Mouse (Mus musculus) adrenal gland, postnatal 4 days (tissue): ENCODE results near the gene Ntng1. TPM values are rescaled to one million over a fixed set of nuclear protein-coding genes. Genes with fewer than 3 reads are reported as not detected.

Source experiments
- DNase-seq, 2 experiments: peaks; one replicate each; pipeline ENCODE4 v3.0.0; 2021 to 2022; ENCODE audit warnings: low spot score in 2 of 2, mixed read lengths in 2 of 2
- long read RNA-seq, 2 experiments: library from polyadenylated mRNA; stranded (forward); transcript quantifications; one replicate each; pipeline ENCODE4 v2.0.0; 2021
- total RNA-seq, 2 experiments: library from RNA; stranded (reverse); gene quantifications; 2 replicates each; pipeline ENCODE4 v1.2.3; 2021

The Ntng1 gene
- total RNA-seq = 1 to 10 TPM; 2.0 to 2.1 TPM
- long read RNA-seq, experiment 1 = 0 reads
- long read RNA-seq, experiment 2, partial matches to known transcripts = 0 of 2 reads
- long read RNA-seq, experiment 2, other reads (novel, unspliced or antisense) = 2 of 2 reads

DNA sequence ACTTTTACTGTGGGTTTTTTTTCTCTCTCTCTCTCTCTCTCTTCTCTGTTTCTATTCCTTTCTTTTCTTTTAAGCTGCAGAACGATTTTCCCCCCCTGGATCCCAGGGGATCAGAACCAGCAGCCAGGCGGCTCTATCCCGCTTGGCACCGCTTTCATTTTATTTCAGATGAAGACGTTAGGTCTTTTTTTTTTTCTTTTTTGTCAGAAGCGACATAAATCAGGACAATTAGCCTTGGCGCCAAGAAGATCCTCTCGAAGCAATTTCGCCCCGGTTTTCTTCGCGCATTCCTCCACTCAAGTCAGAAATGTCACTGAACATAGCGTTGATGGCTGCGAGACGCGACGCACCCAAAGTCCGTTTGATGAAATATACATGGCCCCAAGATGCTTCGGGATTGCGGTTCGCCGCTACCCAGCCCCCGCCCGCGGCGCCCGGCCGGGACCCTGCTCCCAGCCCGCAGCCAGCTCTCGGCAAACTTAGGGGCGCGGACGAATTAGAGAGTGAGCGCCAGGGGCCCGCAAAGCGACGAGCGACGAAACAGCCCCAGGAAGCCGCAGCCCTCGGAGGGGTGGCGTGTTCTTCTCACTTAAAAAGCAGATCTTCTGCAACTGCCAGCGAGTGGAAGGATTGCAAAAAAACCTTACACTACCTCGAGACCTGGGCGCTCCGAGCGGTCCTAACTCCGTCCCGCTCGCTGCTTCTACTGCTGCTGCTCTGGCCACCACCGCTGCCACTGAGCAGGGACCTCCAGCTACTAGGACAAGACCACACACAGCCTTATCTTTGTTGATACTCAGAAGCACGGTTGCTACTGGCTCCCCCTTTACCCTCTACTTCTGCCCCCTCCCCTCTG is at the start of gene Ntng1:
Ntng1 (minus strand) TSS at position 806 of the 856 bp plus-strand sequence.
- DNase-seq = peak in 1 of 2 experiments; percentile 3

DNA sequence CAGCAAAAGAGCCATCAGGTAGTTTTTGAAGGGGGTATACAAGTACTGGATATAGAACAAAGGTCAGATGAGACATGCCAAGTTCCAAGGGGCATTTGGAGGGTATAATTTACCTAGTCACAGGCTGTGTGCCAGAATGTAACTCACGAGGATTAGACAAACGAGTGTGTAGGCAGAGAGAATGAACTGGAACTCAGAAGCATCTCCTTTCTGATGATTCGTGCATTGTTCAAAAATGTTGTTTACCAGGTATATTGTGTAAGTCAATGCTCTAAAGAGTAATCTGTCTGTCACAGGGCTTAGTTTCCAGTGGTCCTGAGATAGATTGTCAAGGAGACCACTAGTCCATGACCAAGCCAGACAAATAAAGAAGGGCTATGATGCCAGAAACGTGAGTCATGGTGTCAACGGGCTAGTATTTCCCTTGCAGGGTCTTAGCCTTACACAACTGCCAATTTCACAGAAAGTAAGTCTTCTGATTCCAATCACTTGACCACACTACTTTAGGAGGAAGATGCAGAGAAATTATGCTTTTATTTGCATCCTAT is 43.7 kb upstream of the Ntng1 start:
- DNase-seq = no peak

DNA sequence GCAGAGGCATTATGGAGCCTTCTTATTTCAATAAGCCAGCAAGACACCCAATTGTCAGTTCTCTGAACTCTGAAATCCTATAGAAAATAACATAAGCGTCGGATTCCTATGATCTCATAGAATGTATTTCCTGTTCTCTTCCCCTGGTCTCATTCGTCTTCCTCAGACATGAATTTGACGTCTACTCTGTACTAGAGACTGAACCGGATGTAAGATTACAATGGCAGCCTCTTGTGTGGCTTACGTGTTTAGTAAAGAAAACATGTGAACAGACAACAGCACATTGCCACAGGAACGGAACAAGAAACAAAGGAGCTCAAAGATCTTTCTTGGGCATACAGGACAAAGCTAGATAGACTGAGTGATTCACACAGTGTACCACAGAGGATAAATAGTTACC is 5.3 kb upstream of the Ntng1 start:
- DNase-seq = no peak

DNA sequence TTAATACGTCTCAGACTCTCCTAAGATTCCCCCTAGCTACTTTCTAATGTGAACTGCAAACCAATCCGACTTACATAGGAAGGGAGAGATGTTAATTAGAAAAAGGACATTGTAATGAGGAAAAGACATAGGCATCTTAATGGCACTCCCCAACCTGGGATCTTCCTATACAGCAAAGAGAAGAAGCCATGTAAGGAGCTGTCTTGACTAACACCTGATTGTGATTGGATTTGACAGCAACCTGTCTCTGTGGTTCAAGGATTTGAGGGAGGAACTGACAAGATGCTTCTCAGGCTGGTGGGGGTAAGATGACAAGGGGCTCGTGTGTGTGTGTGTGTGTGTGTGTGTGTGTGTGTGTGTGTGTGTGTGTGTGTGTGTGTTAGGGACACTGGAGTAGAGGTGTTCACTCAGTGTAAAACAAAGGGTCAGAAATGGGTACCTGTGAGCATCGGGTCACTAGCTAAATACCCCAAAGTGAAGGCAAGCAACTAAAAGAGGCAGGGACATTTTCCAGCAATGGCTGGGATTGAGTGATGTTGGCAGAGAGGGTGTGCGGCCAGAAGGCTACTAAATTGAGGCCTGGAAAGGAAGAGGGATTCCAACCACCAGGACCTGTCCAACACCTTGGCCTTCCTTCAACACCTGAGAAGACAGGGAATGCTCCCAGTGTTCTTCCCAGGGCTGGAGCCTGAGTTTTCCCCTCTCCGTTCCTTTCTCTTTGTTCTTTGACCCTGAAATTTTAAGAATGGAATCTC is 667 bp upstream of the Ntng1 start:
- DNase-seq = no peak

DNA sequence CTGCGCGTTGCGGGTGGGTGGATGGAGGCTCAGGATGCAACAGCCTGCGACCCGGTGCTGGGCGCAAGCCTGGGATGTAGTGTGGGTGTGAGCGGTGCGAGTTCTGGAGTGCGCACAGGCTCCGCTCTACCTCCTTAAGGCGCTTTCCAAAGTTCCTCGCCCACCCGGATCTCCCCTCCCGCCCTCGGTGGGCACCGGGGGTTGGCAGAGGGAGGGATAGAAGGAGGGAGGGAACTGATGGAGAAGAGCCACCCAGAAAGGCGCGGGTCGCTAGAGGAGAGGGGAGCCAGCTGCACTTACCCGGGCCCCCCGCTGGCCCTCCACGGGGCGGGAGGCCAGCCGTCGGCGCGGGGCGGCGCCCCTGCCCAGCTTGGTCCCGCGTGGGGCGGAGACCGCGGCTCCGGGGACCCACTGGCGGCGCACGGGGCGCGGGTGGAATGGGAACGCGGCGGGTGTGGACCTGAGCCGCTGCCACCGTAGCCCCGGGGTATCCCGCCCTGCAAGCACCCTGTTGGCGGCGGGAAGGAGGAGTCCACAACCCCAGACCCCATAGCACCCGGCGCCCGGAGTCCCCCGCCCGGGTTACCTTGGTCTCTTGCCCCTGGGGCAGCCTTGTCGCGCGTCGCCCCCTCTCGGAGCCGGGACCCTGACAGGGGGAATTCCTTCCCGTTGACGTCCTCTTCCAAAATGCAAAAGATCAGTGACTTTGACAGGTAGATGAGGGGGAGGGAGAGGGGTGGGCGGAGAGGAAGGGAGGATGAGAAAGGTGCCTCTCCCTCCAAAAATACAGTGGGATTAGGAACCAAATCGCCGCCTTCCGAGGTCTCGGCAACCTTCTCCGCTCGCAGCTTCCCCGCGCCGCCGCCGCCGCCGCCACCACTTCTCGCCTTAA is 1.3 kb downstream of the Ntng1 start:
- DNase-seq = no peak

DNA sequence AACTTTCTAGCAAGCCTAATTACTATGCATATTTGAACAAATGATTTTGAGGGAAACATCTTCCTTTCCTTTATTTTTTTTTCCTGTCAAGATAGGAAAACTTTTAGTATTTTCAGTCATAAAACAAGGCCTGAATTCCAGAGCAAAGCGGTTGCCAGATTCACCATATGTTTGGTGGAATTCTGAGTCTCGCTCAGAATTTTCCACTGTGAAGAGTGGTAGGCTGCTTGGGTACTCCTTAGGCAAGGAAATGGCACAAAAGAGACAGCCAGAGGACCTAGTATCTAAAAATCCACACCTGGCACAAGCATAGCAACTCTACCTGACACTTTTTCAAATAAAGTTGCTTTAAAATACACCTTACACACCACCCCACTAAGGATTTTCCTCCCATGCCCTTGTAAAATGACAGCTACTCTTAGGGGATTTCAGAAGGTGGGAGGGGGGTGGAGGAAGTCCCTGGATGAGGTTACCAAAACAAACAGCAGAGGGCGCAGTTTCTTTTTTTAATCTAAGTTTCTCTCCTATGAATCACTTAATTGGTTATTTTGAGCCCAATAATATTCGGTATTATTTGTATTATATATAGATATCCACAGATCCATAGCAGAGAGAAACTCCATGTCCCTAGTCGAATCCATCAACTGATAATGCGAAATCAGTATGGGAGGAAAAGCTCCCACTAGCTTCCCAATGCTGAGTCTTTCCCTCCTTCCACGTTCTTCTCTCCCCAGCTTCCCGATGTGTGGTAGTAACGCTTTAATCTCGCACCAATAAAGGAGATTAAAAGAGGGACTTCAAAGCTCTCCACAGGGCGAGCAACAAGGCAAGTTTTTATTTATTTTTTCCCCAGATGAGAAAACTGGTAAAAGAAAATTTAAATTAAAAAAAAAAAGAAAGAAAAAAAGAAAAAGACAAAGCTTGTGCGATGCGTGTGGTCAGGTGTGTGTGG is 2.2 kb downstream of the Ntng1 start:
- DNase-seq = no peak

DNA sequence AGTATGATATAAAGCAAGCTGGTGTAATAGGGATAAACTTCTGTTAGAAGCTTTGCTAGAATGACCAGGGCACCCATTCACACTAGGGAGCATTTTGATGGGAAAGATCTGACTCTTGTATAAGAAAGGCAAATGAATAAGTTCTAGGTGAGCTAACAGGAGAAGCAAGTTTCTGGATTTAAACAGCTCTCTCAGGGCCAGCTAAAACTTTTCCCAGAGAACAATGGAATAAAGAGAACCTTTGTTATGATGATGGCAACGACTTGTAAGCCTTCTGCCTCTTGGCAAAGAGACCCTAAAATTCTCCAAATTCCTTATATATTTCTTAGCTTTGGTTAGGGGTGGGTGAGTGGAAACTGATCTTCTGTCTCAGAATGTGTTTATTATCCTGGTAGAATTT is 7.7 kb downstream of the Ntng1 start:
- DNase-seq = no peak

DNA sequence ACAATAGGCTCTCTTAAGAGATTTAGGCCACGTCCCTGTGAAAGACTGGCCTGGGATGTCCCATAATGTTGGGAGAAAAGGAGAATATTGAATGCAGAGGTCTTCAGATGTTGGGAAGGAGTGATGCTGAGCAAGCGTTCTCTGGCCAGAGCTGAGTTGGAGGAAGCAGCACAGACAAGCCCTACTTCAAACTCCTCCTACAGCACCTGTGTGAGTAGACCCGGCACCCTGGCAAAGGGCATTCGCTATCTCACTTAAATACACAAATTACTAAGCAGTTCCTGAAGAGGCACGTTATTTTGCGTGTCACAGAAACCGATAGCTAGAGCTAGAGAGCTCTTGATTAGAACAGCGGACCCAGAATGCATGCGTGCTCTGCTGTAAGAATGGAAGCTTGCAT is 10.7 kb downstream of the Ntng1 start:
- DNase-seq = no peak

DNA sequence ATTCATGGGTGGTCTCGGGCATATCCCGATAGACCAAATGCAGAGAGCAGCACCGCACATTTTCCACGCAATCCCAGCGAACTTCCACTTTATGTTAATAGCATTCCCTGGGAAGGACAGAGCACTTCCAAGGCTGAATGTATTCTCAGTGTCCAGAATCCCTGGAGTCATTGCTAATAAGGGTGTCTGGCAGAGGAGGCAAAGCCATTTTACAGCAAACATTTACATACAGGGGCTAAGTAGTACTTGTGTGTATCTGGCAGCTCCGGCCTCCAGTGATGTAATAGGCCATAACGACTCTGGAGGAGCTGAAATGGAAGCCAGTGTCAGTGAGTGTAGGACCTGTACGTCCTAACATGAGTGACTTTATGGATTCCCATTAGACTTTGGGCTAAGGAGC is 11.5 kb downstream of the Ntng1 start:
- no peak for DNase-seq

DNA sequence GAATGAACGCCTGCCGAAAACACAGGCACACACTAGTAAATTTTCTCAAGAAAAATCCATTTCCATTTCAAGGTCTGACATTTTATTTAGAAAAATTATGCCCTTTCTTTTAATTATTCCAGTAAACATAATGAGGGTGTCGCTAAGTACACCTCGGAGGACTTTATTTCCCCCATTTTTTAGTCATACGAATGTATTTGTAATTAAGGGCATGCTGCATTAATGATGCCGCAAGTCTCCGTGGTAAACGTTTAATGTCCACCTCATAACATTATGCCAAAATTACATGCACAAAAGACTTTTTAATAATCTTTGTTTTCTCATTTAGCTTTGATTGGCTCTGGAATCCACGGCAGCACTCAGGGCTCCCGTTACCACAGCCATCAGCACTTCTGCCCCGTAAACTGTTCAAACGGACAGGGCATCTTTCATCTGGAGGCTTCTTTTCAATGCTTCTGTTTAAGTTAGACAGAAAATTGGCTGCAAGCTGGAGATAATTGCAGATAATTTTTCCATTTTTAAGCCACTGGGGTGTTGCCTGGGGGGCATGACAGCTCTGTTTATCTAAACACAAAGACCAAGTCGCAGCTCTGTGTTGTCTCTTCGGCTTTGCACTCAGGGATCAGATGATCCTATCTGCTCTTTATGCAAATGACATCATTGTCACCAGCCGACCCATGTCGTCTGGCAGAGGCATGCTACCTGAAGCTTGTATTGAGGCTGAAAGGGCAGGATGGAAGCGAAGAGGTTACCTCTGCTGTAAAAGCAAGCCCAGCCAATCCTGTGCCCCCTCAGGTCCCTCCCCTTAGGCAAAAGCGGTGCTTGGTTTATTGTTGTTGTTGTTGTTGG is 12.5 kb downstream of the Ntng1 start:
- no peak for DNase-seq

DNA sequence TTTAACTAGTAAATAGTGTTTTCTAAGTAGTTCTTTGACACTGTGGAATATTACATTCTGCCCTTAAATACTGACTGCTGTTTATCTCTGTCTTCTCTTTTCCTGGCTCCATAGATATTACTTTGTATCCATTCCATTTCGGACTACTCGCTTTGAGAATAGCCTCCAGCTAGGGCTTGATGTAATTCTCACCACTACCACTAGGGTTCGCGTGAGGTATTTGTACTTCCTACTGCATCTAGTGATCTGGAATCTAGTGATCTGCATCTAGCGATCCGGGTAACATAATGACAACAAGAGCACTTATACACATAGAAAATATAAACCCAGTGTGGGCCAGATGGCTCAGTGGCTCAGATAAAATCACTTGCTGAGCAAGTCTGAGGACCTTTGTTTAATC is 14.2 kb downstream of the Ntng1 start:
- no peak for DNase-seq

DNA sequence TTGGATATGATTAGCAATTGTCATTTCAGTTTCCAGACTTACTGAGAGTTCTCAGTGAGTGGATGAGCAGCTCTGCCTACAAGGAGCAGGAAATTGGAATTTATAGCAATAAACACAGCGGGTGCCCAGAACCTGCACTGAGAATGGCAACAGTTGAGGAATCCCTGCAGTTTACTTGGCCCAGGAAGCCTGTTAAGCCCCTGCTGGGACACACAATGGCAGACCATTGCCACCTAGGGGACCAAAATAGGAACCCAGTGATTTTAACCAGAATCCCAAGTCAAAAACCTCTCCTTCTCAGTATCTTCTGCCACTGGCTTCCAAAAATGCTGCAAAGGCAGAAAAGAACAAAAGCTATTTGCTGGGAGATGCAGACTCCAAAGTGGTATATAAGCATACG is 37.8 kb downstream of the Ntng1 start:
- DNase-seq = no peak

DNA sequence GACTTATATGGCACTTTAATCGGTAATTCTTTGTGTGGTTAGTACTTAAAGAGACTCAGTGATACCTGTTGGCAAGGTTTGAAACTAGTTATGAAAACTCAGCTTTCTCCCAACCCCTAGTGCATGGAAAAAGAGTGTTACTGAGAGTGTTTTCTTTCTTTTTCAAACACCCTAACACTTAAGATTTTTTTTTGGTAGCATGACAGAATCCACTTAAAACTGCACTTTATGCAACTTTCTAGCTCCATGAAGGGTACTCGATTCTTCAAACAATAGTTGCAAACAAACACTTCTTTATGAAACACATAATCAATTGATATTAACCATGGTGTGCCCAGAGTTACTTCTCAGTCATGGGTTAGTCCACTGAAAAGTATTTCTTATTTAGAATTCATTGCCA is 49.4 kb downstream of the Ntng1 start:
- no peak for DNase-seq

DNA sequence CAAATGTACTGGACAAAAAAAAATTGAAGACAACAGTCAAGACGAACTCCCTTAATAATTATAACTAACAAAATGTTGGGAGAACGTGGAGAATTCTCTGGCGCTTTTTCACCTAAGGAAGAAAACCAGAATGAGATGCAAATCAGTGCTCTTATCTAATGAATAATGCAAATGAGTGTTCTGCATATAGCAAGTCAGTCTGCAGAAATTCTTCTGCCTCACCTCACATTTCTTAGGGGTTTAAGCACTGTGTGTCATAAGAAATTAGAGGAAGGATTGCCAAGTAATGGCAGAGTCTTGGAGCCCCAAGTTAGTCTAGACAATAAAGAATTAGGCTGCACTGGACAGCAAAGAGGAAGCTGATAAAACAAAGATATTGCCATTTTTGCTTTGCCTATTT is 49.8 kb downstream of the Ntng1 start:
- DNase-seq = no peak

DNA sequence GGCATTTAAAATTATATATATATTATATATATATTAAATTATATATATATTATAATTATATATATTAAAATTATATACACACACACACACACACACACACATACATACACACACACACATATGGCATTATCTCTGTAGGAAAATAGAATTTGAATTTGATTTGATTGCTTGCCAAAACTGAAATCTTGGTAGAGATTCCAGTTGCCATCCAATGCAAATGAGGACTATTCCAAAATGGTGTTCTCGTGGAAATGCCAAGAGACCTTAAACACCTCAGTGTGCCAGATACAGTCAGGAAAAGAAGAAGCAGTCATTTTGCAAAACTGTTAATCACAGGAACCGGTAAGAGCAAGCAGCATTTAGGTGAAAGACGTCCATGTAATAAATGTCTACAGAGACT is 51.3 kb downstream of the Ntng1 start:
- no peak for DNase-seq

DNA sequence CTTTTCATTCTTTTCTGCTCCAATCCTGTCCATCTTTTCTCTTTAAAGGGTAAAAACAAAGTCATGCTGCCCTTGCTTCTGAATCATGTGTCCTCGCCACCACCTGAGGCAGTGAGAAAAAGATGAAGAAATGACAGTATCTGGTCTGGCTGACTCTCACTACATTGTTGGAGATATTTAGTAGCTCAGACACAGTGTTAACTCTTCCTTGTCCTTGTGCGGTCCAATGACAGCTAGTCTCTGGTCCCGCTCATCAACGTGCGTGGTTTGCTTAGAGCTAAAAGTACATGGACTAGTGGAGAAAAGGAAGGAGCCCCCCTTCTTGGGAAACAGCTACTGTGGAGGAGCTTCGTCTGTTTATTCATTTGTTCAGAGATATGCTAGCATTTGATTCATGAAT is 56.6 kb downstream of the Ntng1 start:
- DNase-seq = no peak

DNA sequence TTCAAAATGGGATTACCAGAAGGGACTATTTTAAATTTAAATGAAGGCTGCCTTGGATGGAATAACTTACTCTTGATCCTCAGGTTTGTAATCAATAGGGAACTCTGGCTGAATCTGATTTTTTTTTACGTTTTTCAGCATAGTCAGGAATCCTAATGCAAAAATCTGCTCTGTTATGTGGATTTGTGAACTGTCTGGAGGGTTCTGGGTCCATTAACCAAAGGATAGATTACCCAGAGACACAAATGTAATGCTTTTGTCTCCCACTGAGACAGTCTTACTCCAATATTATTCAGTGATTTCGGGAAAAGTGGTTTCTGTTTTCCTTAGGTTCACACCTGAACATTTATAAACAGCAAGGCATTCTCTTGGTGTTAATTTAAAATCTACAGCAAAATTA is 58.5 kb downstream of the Ntng1 start:
- no peak for DNase-seq

DNA sequence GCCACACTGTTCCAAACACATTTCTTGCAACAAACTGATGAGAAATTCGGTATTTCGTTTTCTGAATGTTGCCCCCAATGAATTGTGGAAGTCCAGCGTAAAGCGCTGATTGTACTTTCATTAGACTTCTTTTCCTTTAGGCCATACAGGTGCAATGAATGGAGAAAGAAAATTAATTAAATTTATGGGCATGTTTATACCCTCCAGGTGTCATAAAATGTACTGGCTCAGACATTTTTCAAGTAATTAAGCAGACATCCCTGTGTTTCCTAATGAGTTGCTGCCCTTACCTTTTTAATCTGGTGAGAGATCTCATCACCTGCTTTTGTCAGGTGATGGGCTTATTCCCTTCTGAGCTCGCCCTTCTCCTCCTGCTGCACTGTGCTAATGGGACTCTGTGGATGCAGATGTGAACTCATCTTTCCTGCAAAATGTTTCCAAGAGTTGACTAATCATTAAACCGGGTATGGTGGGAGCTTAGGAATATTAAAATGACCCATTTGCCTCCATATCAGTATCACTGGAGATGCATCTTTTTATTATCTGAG is 79.0 kb downstream of the Ntng1 start:
- DNase-seq = no peak

DNA sequence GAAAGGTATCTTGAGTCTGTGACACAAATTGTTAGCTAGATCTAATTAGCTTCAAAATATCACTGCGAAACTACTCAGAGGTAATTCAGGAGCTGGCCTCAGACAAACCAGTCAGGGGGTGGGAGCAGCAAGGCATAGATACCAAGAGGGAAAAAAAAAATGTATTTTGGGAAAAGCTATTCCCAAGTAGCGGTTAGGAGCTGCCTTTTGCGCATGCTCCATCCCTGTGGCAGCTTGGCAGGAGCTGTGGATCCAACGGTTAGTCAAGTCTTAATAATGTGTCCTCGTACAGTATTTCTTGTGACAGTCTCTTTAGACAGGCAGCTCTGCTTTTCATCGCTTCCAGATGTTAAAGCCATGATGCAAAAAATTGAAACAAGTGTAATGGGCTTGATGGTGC is 87.9 kb downstream of the Ntng1 start:
- DNase-seq = no peak
